Comparison of ENCODE assay signal across 13 mouse cellular contexts in genomic region chr6:12550054-12550655, GRCm38 (mm10).
A peak's percentile ranks its signal among the peaks of the same experiment; 100 is the strongest.
DNase-seq lines count a peak whose midpoint lies in the region; ATAC-seq lines count a peak whose summit lies in the region.
"Had no signal": no experiment of that assay in that cellular context is flagged by ENCODE, and none has a peak within 500 bp of the region (broad histone marks: within the 10 kb centered on the region; RNA-seq: fewer than 3 reads in every experiment).

No protein-coding gene starts in this region.

- H3K9ac ChIP-seq in forebrain, embryonic 11.5 days (ENCODE audit: low read length): no peak overlapping the region
- no peak overlapping the region for H3K9ac ChIP-seq in kidney, embryonic 15.5 days
- no peak overlapping the region for H3K9ac ChIP-seq in forebrain, embryonic 16.5 days (replicated peaks; ENCODE audit: low read depth, low read length)
- H3K9ac ChIP-seq: liver, embryonic 12.5 days had no signal

- no peaks in the 10 kb centered on the region for H3K27me3 ChIP-seq in forebrain, embryonic 11.5 days (ENCODE audit: control insufficient read depth, insufficient read depth, low read length)
- no peaks in the 10 kb centered on the region for H3K27me3 ChIP-seq in forebrain, embryonic 10.5 days (ENCODE audit: poor library complexity, severe bottlenecking)
- no peaks in the 10 kb centered on the region for H3K27me3 ChIP-seq in kidney, embryonic 15.5 days
- H3K27me3 ChIP-seq in forebrain, embryonic 16.5 days (replicated peaks; ENCODE audit: control insufficient read depth, insufficient read depth, low read length): no peaks in the 10 kb centered on the region; the same call in 1 of the 2 replicates
- H3K27me3 ChIP-seq: liver, embryonic 12.5 days had no signal

- H3K27ac ChIP-seq in forebrain, embryonic 11.5 days (ENCODE audit: low read depth, low read length): no peak overlapping the region
- no peak overlapping the region for H3K27ac ChIP-seq in forebrain, embryonic 10.5 days
- H3K27ac ChIP-seq in kidney, embryonic 15.5 days: no peak overlapping the region
- no peak overlapping the region for H3K27ac ChIP-seq in forebrain, embryonic 16.5 days (ENCODE audit: low read length)
- H3K27ac ChIP-seq: heart, adult 2 months; liver, embryonic 12.5 days had no signal

- 41% methylated on average over 4 of the region's 4 CpGs for WGBS in forebrain, embryonic 11.5 days
- 54% methylated on average over 4 of the region's 4 CpGs for whole genome bisulfite sequencing in forebrain, embryonic 10.5 days
- 65% methylated on average over 4 of the region's 4 CpGs for WGBS in kidney, embryonic 15.5 days
- WGBS in forebrain, embryonic 16.5 days: 12% methylated on average over 4 of the region's 4 CpGs

- H3K4me3 ChIP-seq in forebrain, embryonic 11.5 days (ENCODE audit: low read depth, low read length): no peak overlapping the region
- H3K4me3 ChIP-seq in forebrain, embryonic 10.5 days: no peak overlapping the region
- no peak overlapping the region for H3K4me3 ChIP-seq in kidney, embryonic 15.5 days (replicated peaks)
- H3K4me3 ChIP-seq in forebrain, embryonic 16.5 days (replicated peaks; ENCODE audit: low read length): no peak overlapping the region
- H3K4me3 ChIP-seq: heart, adult 2 months; liver, embryonic 12.5 days; myocyte had no signal

- H3K4me2 ChIP-seq in forebrain, embryonic 11.5 days (ENCODE audit: low read depth, low read length, severe bottlenecking): no peak overlapping the region
- no peak overlapping the region for H3K4me2 ChIP-seq in kidney, embryonic 15.5 days
- no peak overlapping the region for H3K4me2 ChIP-seq in forebrain, embryonic 16.5 days (ENCODE audit: low read length)
- H3K4me2 ChIP-seq: liver, embryonic 12.5 days had no signal

- no peak for DNase-seq in forebrain, embryonic 11.5 days (ENCODE audit: low spot score)
- no peak for DNase-seq in forebrain, embryonic 10.5 days (ENCODE audit: extremely low spot score, low spot score)
- DNase-seq in kidney, adult 9 months: peak; percentile 4
- peak; percentile 36 for DNase-seq in NIH3T3 (ENCODE audit: low read depth)
- no peak for DNase-seq in adrenal gland, postnatal 4 days (ENCODE audit: low spot score in 2 of 2)
- DNase-seq: heart, adult 2 months; lung, postnatal 10 days; thymus, adult 18-20 months had no signal

- no peaks in the 10 kb centered on the region for H3K36me3 ChIP-seq in forebrain, embryonic 11.5 days (ENCODE audit: control insufficient read depth, insufficient read depth, low read length)
- H3K36me3 ChIP-seq in forebrain, embryonic 10.5 days (replicated peaks): no peaks in the 10 kb centered on the region
- no peaks in the 10 kb centered on the region for H3K36me3 ChIP-seq in kidney, embryonic 15.5 days
- no peaks in the 10 kb centered on the region for H3K36me3 ChIP-seq in forebrain, embryonic 16.5 days (ENCODE audit: control insufficient read depth, insufficient read depth)
- H3K36me3 ChIP-seq: liver, embryonic 12.5 days had no signal

- H3K4me1 ChIP-seq in forebrain, embryonic 11.5 days (replicated peaks; ENCODE audit: control insufficient read depth, insufficient read depth, low read length): no peaks in the 10 kb centered on the region
- peaks cover 9% of the 10 kb centered on the region; the same call in 1 of the 2 replicates for H3K4me1 ChIP-seq in forebrain, embryonic 10.5 days
- H3K4me1 ChIP-seq in kidney, embryonic 15.5 days: no peaks in the 10 kb centered on the region
- H3K4me1 ChIP-seq in forebrain, embryonic 16.5 days (replicated peaks; ENCODE audit: control insufficient read depth, insufficient read depth, low read length): 0 out of 2 replicates have a peak, but pooled peaks cover 3% of the 10 kb centered on the region
- H3K4me1 ChIP-seq: liver, embryonic 12.5 days had no signal

- H3K9me3 ChIP-seq in forebrain, embryonic 11.5 days (ENCODE audit: control insufficient read depth, low read length): no peaks in the 10 kb centered on the region
- H3K9me3 ChIP-seq in forebrain, embryonic 10.5 days: no peaks in the 10 kb centered on the region
- H3K9me3 ChIP-seq in kidney, embryonic 15.5 days (replicated peaks): no peaks in the 10 kb centered on the region
- no peaks in the 10 kb centered on the region for H3K9me3 ChIP-seq in forebrain, embryonic 16.5 days (ENCODE audit: control insufficient read depth, low read length)
- H3K9me3 ChIP-seq: liver, embryonic 12.5 days had no signal

- peak; percentile 33; the same call in 1 of the 2 replicates for ATAC-seq in forebrain, embryonic 11.5 days (replicated peaks; ENCODE audit: low FRiP score)
- ATAC-seq in kidney, embryonic 15.5 days (replicated peaks; ENCODE audit: low FRiP score): no peak
- ATAC-seq in forebrain, embryonic 16.5 days: peak; percentile 85
- no peak for ATAC-seq in erythroblast, adult 5-6 weeks (replicated peaks; ENCODE audit: low FRiP score, poor library complexity, severe bottlenecking)
- ATAC-seq: liver, embryonic 12.5 days had no signal

Comparison
In these comparisons a context has a peak if more than half of its experiments do, and no peak if none do; other contexts are left out.
1. ATAC-seq: peak in forebrain, embryonic 11.5 days (single experiment) and forebrain, embryonic 16.5 days (single experiment); none in kidney, embryonic 15.5 days (single experiment) and erythroblast, adult 5-6 weeks (single experiment).
2. DNase-seq: peak in kidney, adult 9 months (single experiment) and NIH3T3 (single experiment); none in forebrain, embryonic 11.5 days (single experiment), forebrain, embryonic 10.5 days (single experiment) and adrenal gland, postnatal 4 days (0 of 2).